Mouse (Mus musculus) bone marrow, adult 2 months (tissue): ENCODE measurements at regions not wholly inside any gene's neighbourhood (a gene's known extent, or its start where the extent isn't known, plus 50 kb on each side); places are given as distances from the start of the nearest gene placed in this dataset.

Experiments used
- CTCF ChIP-seq: fragments of 200-500 bp; IDR thresholded peaks from 2 replicates; pipeline ENCODE4 v1.5.1; 2011; ENCODE audit warnings: low read length, control low read depth; ENCODE audit not compliant: control insufficient read depth, insufficient read depth
- POLR2A ChIP-seq: fragments of 200-500 bp; IDR thresholded peaks from 2 replicates; pipeline ENCODE4 v1.6.1; 2011; ENCODE audit warnings: low read depth, mild to moderate bottlenecking, control low read depth, low read length, borderline replicate concordance; ENCODE audit not compliant: control insufficient read depth

DNA sequence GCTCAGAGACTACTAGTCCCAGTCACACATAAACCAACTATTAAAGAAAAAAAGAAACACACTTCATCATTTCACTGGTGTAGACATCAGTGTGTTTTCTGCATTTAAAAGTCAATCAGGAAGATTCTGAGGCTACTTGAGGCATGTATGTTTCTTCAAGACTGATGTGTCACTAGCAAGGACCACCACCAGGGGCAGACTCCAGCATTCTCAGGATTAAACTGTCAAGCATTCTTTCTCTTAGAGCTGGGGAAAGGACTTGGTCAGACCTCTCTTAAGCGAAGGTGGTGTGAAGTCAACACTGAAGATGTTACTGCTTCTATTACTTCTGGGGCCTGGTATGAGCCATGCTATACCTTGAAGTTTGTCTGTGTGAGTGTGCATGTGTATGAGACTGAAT lies 114.1 kb upstream of the Try4 start:
- no peak for TF ChIP-seq CTCF
- TF ChIP-seq POLR2A = no peak
